Mouse (Mus musculus) olfactory bulb, adult 2 months (tissue): Measurements from ENCODE around the gene Col11a2. TPM values are rescaled to one million over a fixed set of nuclear protein-coding genes. Genes with fewer than 3 reads are reported as not detected.

Experiments
- H3K27ac ChIP-seq: fragments of 200-500 bp; 2 replicates; pipeline ENCODE4 v1.5.1; 2012; ENCODE audit warnings: low read depth, low read length; ENCODE audit not compliant: insufficient read depth
- H3K4me1 ChIP-seq: fragments of 200-500 bp; 2 replicates; pipeline ENCODE4 v1.6.1; 2012; ENCODE audit warnings: low read length; ENCODE audit not compliant: control insufficient read depth, insufficient read depth
- H3K4me3 ChIP-seq: fragments of 200-500 bp; 2 replicates; pipeline ENCODE4 v1.5.1; 2012; ENCODE audit warnings: mild to moderate bottlenecking, low read depth, low read length, moderate library complexity; ENCODE audit not compliant: insufficient read depth
- CTCF ChIP-seq: fragments of 200-500 bp; IDR thresholded peaks from 2 replicates; pipeline ENCODE4 v1.5.1; 2012; ENCODE audit warnings: low read depth, mild to moderate bottlenecking, low read length, moderate library complexity; ENCODE audit not compliant: insufficient read depth
- POLR2A ChIP-seq: fragments of 200-500 bp; IDR thresholded peaks from 2 replicates; pipeline ENCODE4 v1.6.1; 2012; ENCODE audit warnings: mild to moderate bottlenecking, low read depth, low read length, moderate library complexity; ENCODE audit not compliant: insufficient read depth
- WGBS: fragments of 180-500 bp; shearing (Covaris S2); methylation state at CpG from one replicate; pipeline ENCODE4 v1.1.7; 2018; 5-methylcytosine and 5-hydroxymethylcytosine counted together
- polyA plus RNA-seq: library from polyadenylated mRNA; stranded (reverse); fragments of >200 nt; gene quantifications from 2 replicates; pipeline ENCODE4 v1.2.4, GENCODE M21; 2012; ENCODE audit warnings: low replicate concordance; ENCODE audit not compliant: missing spikeins, insufficient read depth, insufficient read length

The Col11a2 gene
- polyA plus RNA-seq, 1 experiment: not detected

DNA sequence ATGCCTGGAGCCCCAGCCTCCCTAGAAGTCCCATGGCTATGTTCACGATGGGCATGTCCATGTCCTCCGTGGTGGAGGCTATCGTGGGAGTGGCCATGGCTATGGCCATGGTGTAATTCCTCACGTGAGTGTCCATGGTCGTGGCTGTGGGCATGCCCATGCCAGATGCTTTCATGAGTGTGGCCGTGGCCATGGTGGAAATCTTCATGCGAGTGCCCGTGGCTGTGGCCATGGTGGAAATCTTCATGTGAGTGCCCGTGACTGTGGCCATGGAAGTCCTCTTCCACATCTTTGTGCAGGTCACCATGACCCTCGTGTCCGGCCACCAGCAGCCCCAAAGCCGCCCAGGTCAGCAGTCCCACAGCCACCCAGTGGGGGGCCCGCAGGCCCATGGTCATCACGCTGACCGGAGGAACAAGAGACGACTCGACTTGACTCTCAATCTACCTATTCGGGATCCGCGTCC lies 8.3 kb upstream of the Col11a2 start:
- Histone ChIP-seq H3K4me3 (peak overlapping the region; percentile 59), H3K27ac (no peak overlapping the region), H3K4me1 (peaks cover 55% of the 10 kb centered on the region)
- TF ChIP-seq CTCF (no peak), POLR2A (no peak)
- 3% methylated on average over 20 of the region's 20 CpGs for WGBS

DNA sequence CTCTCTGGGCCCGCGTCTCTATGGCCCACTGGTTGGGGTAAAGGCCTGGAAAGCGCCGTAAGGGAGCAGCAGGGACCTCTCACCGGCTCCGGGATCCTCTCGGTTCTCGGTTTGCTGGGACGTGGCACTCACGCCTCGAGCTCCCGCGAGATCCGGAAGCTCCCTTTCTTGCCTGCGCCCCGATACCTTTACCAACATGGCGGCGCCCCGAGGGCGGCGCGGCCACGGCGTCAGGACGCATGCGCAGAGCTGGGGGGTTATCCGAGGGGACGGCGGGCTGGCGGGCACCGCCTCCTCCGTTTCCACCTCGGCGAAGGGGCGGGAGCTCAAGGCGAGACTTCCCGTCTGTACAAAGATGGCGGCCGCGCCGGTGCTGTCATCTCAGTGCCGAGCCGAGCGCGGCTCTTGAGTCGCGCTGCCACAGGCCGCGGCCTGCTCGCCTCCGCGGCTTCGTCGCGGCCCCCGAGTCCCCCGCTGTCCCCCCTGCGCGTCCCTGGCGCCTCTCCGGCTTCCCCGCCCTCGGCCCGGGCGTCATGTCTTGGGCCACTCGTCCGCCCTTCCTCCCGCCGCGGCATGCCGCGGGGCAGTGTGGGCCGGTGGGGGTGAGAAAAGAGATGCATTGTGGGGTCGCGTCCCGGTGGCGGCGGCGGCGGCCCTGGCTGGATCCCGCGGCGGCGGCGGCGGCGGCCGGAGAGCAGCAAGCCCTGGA lies 7.6 kb upstream of the Col11a2 start, which contains the start of the genes Slc39a7 and Rxrb:
Gene Slc39a7 (minus strand): TSS at position 218 of the 709 bp plus-strand sequence.
Gene Rxrb (plus strand): TSS at position 348 of the 709 bp plus-strand sequence.
- peak within 1 kb of the TSS; percentile 59 for H3K4me3 ChIP-seq
- under 1% methylated on average over 83 of the region's 88 CpGs for WGBS
- peak within 1 kb of the TSS; percentile 36; the same call in 1 of the 2 replicates for H3K27ac ChIP-seq
- H3K4me1 ChIP-seq: peaks cover 50% of the 10 kb centered on the region
- TF ChIP-seq POLR2A (peak; percentile 51), CTCF (no peak)

DNA sequence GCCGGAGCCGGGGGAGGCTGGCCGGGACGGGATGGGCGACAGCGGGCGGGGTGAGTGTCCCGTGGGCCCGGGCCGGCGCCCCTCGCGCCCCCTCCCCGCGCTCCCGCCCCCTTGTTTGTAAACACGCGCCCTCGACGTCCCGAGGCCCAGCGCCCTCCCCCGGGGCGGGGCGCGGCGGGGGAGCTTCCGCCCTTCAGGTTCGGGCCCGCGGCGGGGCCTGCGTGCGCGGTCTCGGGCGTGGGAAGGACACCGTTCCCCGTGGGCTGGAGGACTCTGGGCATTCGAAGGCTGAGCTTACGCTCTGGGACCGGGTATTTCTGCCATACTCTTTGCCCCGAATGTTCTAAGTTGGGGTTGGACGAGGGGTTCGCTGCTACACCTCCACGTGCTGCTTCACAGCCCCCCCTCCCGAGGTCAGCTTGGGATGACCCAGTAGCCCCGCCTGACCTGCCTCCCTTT lies 7.0 kb upstream of the Col11a2 start:
- WGBS: under 1% methylated on average over 43 of the region's 48 CpGs
- H3K4me3 ChIP-seq: peak overlapping the region; percentile 59
- H3K27ac ChIP-seq: peak overlapping the region; percentile 36; the same call in 1 of the 2 replicates
- TF ChIP-seq POLR2A (no peak), CTCF (no peak)
- peaks cover 47% of the 10 kb centered on the region for H3K4me1 ChIP-seq

DNA sequence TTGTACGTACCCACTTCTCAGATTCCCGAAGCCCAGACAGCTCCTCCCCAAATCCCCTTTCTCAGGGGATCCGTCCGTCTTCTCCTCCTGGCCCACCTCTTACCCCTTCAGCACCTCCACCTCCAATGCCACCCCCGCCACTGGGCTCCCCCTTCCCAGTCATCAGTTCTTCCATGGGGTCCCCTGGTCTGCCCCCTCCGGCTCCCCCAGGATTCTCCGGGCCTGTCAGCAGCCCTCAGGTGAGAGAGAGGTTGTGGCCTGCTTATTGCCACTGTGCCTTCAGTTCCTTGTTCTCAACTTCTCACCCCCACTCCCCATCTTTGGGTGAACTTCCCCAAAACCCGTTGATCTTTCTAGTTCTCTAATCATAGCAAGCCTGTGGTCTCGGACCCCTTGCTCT lies 6.4 kb upstream of the Col11a2 start:
- WGBS: 49% methylated on average over 9 of the region's 9 CpGs
- peak overlapping the region; percentile 59 for H3K4me3 ChIP-seq
- TF ChIP-seq CTCF (no peak), POLR2A (no peak)
- H3K4me1 ChIP-seq: peaks cover 49% of the 10 kb centered on the region
- no peak overlapping the region for H3K27ac ChIP-seq

DNA sequence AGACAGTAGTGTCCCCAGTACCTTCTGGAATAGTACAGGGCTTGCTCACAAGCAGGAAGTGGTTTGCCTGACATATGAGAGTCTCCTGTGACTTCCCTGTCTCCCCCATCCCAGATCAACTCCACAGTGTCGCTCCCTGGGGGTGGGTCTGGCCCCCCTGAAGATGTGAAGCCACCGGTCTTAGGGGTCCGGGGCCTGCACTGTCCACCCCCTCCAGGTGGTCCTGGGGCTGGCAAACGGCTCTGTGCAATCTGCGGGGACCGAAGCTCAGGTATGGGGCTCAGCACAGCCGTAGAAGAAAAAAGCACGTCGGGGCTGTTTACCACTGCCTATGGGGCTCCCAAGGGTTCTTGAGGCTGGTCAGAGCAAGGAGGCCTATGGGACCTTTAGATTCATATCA lies 5.8 kb upstream of the Col11a2 start:
- WGBS: 90% methylated on average over 9 of the region's 9 CpGs
- peaks cover 50% of the 10 kb centered on the region for H3K4me1 ChIP-seq
- TF ChIP-seq POLR2A (no peak), CTCF (no peak)
- no peak overlapping the region for H3K27ac ChIP-seq
- no peak overlapping the region for H3K4me3 ChIP-seq

DNA sequence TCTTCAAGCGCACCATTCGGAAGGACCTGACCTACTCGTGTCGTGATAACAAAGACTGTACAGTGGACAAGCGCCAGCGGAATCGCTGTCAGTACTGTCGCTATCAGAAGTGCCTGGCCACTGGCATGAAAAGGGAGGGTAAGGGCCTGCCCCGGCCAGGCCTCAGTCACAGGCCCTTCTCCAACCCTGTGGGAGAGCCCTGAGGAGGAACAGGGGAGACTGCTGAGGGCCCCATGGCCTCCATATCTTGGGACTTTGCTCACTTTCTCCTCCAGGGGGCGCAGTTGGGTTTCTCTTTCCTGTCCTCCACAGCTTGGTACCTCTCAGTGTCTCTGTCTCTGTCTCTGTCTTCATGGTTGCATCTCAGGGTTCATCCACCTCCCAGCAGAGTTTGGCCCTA lies 5.2 kb upstream of the Col11a2 start:
- Histone ChIP-seq H3K4me3 (no peak overlapping the region), H3K4me1 (peaks cover 51% of the 10 kb centered on the region), H3K27ac (no peak overlapping the region)
- TF ChIP-seq POLR2A: no peak
- peak; percentile 75 for TF ChIP-seq CTCF
- WGBS: 68% methylated on average over 10 of the region's 10 CpGs

DNA sequence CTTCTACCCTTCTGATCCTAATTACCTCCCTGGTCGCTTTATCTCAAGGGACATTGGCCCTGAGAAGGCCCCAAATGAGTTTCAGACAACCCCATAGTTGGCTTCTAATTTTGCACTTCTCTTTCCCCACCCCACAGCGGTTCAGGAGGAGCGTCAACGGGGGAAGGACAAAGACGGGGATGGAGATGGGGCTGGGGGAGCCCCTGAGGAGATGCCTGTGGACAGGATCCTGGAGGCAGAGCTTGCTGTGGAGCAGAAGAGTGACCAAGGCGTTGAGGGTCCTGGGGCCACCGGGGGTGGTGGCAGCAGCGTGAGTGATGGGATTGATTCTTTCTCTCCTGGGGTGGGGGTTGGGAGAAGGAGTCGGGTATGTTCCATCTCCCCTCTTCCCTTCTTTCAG lies 3.7 kb upstream of the Col11a2 start:
- no peak overlapping the region for H3K4me3 ChIP-seq
- peaks cover 50% of the 10 kb centered on the region for H3K4me1 ChIP-seq
- TF ChIP-seq POLR2A (no peak), CTCF (no peak)
- WGBS: 85% methylated on average over 9 of the region's 9 CpGs
- H3K27ac ChIP-seq: no peak overlapping the region

DNA sequence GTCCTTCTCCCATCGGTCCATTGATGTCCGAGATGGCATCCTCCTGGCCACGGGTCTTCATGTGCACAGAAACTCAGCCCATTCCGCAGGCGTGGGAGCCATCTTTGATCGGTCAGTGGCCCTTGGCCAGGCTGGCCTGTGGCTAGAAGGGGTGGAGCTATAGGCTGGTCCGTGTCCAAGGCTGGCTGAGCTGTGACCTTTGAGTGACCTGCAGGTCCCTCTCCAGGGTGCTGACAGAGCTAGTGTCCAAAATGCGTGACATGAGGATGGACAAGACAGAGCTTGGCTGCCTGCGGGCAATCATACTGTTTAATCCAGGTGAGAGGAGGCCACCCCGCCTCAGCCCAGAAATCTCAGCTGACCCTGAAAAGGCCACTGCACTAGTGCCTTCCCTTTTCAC lies 2.6 kb upstream of the Col11a2 start:
- peaks cover 55% of the 10 kb centered on the region for H3K4me1 ChIP-seq
- H3K4me3 ChIP-seq: no peak overlapping the region
- H3K27ac ChIP-seq: no peak overlapping the region
- no peak for TF ChIP-seq POLR2A
- TF ChIP-seq CTCF: no peak
- 86% methylated on average over 10 of the region's 10 CpGs for WGBS

DNA sequence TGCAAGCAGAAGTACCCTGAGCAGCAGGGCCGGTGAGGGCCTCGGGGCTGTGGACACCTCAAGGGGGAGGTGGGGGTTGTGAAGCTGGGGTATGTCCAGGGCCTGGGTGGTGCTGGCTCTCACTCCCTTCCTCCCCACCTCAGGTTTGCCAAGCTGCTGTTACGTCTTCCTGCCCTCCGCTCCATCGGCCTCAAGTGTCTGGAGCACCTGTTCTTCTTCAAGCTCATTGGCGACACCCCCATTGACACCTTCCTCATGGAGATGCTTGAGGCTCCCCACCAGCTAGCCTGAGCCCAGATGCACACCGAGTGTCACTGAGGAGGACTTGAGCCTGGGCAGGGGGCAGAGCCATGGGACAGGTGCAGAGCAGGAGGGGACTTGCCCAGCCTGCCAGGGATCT lies 2.0 kb upstream of the Col11a2 start:
- no peak for TF ChIP-seq POLR2A
- TF ChIP-seq CTCF: no peak
- Histone ChIP-seq H3K27ac (no peak overlapping the region), H3K4me1 (peaks cover 56% of the 10 kb centered on the region), H3K4me3 (no peak overlapping the region)
- 95% methylated on average over 7 of the region's 7 CpGs for WGBS

DNA sequence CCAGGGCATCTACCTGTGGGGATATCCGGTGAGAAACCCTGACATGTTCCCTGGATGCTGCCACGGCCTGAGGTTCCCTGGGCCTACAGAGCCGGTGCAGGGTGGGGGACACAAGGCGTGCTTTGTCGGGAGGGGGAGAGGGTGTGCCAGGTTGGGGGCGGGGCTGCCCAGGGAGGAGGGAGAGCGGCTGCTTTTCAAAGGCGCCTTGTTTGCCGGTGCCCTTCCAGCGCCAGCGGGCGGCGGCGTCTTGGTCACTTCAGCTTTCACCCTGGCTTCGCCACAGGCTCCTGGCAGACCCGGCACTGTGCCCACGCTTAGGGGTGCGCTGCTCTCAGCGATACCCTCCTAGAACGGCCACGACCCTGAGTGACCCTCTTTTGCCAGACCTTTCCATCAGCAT lies 797 bp upstream of the Col11a2 start:
- Histone ChIP-seq H3K4me3 (peak overlapping the region; percentile 19), H3K27ac (peak overlapping the region; percentile 31; the same call in 1 of the 2 replicates), H3K4me1 (peaks cover 47% of the 10 kb centered on the region)
- no peak for TF ChIP-seq CTCF
- no peak for TF ChIP-seq POLR2A
- WGBS: 5% methylated on average over 21 of the region's 21 CpGs
